In the genomic region with DNA sequence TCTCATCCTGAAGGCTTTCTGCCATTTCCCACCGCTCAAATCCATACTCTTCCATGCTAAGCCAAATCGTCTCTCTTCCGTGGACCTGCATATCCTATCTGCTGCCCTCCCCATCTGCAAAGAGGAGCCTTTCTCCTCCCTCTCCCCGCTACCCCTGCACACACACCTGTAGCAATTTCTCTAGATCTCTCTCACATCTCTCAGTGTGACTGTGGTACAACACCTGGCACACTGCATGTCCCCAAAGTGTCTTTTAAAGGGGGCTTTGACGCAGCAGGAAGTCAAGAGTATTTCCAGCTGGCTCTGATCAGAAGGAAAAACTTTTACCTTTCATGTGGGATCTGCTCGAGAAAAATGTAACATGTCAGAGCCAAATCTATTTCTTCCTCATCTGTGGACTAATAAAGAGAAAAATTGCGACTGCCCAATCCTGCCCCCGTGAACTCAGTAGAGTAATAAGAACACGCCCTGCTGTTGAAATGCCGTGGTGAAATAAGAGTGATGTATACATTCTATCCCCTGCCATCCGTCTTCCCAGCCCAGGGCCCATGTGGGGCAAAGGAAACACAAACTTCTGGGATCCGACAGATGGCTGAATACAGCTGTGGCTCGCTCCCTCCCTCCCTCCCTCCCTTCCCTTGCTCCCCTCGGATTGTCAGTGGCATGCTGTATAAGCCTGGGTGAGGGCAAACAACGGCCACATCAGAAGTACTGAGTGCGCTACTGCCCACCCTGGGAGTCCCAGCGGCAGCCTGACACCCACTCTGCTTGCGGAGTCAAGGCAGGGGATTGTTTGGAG, we compare ENCODE assay signal across 20 mouse cellular contexts. TPM values are rescaled to one million over a fixed set of nuclear protein-coding genes. Genes with fewer than 3 reads are reported as not detected.
A peak's percentile ranks its signal among the peaks of the same experiment; 100 is the strongest.
DNase-seq lines count a peak whose midpoint lies in the region; ATAC-seq and TF ChIP-seq lines count a peak whose summit lies in the region.
"Had no signal": no experiment of that assay in that cellular context is flagged by ENCODE, and none has a peak within 500 bp of the region (broad histone marks: within the 10 kb centered on the region; RNA-seq: fewer than 3 reads in every experiment).

No protein-coding gene starts in this region.

- H3K9me3 ChIP-seq in intestine, embryonic 14.5 days (ENCODE audit: control insufficient read depth, low read length) = no peaks in the 10 kb centered on the region
- H3K9me3 ChIP-seq in intestine, postnatal 0 days (ENCODE audit: control insufficient read depth) = no peaks in the 10 kb centered on the region
- no peaks in the 10 kb centered on the region for H3K9me3 ChIP-seq in neural tube, embryonic 11.5 days (ENCODE audit: control insufficient read depth, low read length)
- H3K9me3 ChIP-seq in neural tube, embryonic 15.5 days (replicated peaks) = no peaks in the 10 kb centered on the region
- H3K9me3 ChIP-seq: embryonic facial prominence, embryonic 12.5 days; midbrain, embryonic 10.5 days had no signal

- DNase-seq in intestine, embryonic 14.5 days (ENCODE audit: low spot score) = no peak
- DNase-seq in neural tube, embryonic 11.5 days (ENCODE audit: low spot score) = peak; percentile 27
- DNase-seq in thymus, adult 18-20 months = peak; percentile 52 to 77
- DNase-seq in left cerebral cortex, postnatal 10 days (ENCODE audit: extremely low spot score in 1 of 2, low spot score in 2 of 2) = no peak
- no peak for DNase-seq in layer of hippocampus, postnatal 25 days (ENCODE audit: extremely low spot score in 1 of 2, low spot score in 1 of 2)
- DNase-seq: adrenal gland, postnatal 25 days; cerebellum, adult 8-10 months; gastrocnemius, postnatal 10 days; heart, adult 2 months; heart, postnatal 10 days; kidney, adult 2 months; kidney, postnatal 14 days; layer of hippocampus, adult 9-11 months; lung, postnatal 4 days had no signal

- H3K9ac ChIP-seq in intestine, embryonic 14.5 days (ENCODE audit: low read length) = no peak overlapping the region
- H3K9ac ChIP-seq in intestine, postnatal 0 days (ENCODE audit: low read depth, low read length) = no peak overlapping the region
- no peak overlapping the region for H3K9ac ChIP-seq in neural tube, embryonic 11.5 days (ENCODE audit: low read length)
- H3K9ac ChIP-seq in neural tube, embryonic 15.5 days (replicated peaks) = no peak overlapping the region
- H3K9ac ChIP-seq: embryonic facial prominence, embryonic 12.5 days; hindbrain, embryonic 14.5 days had no signal

- no peaks in the 10 kb centered on the region for H3K36me3 ChIP-seq in intestine, embryonic 14.5 days (ENCODE audit: control insufficient read depth, insufficient read depth, low read length)
- no peaks in the 10 kb centered on the region for H3K36me3 ChIP-seq in intestine, postnatal 0 days (ENCODE audit: control insufficient read depth, insufficient read depth)
- no peaks in the 10 kb centered on the region for H3K36me3 ChIP-seq in neural tube, embryonic 11.5 days (ENCODE audit: control insufficient read depth, insufficient read depth, low read length)
- H3K36me3 ChIP-seq in neural tube, embryonic 15.5 days = no peaks in the 10 kb centered on the region
- H3K36me3 ChIP-seq: embryonic facial prominence, embryonic 12.5 days; midbrain, embryonic 10.5 days had no signal

- 0 out of 2 replicates have a peak, but pooled peaks cover 9% of the 10 kb centered on the region for H3K4me1 ChIP-seq in intestine, embryonic 14.5 days (replicated peaks; ENCODE audit: control insufficient read depth, insufficient read depth, low read length)
- no peaks in the 10 kb centered on the region for H3K4me1 ChIP-seq in intestine, postnatal 0 days (replicated peaks; ENCODE audit: control insufficient read depth, insufficient read depth, low read length)
- H3K4me1 ChIP-seq in neural tube, embryonic 11.5 days (ENCODE audit: control insufficient read depth, insufficient read depth, low read length) = no peaks in the 10 kb centered on the region
- H3K4me1 ChIP-seq in neural tube, embryonic 15.5 days = no peaks in the 10 kb centered on the region

- H3K4me2 ChIP-seq in intestine, embryonic 14.5 days (ENCODE audit: low read length) = no peak overlapping the region
- H3K4me2 ChIP-seq in intestine, postnatal 0 days (replicated peaks; ENCODE audit: low read depth) = no peak overlapping the region
- H3K4me2 ChIP-seq in neural tube, embryonic 11.5 days (ENCODE audit: low read depth) = no peak overlapping the region
- no peak overlapping the region for H3K4me2 ChIP-seq in neural tube, embryonic 15.5 days
- H3K4me2 ChIP-seq: embryonic facial prominence, embryonic 12.5 days; hindbrain, embryonic 14.5 days had no signal

- 0 out of 2 replicates have a peak, but pooled peaks have one; percentile 43 for ATAC-seq in intestine, embryonic 14.5 days (replicated peaks; ENCODE audit: low FRiP score, low TSS enrichment, low read depth)
- ATAC-seq in intestine, postnatal 0 days = no peak
- no peak for ATAC-seq in neural tube, embryonic 11.5 days (ENCODE audit: insufficient read depth, low FRiP score, low TSS enrichment)
- ATAC-seq in neural tube, embryonic 15.5 days (ENCODE audit: low FRiP score) = no peak
- ATAC-seq: Patski had no signal

- H3K27ac ChIP-seq in intestine, embryonic 14.5 days (ENCODE audit: low read depth) = no peak overlapping the region
- no peak overlapping the region for H3K27ac ChIP-seq in intestine, postnatal 0 days (ENCODE audit: low read depth, low read length)
- H3K27ac ChIP-seq in neural tube, embryonic 11.5 days (ENCODE audit: low read depth, low read length) = no peak overlapping the region
- no peak overlapping the region for H3K27ac ChIP-seq in neural tube, embryonic 15.5 days (replicated peaks)
- H3K27ac ChIP-seq: embryonic facial prominence, embryonic 12.5 days; heart, adult 2 months; hindbrain, embryonic 14.5 days; midbrain, embryonic 10.5 days had no signal

- 37% methylated on average over 18 of the region's 18 CpGs for WGBS in intestine, embryonic 14.5 days
- WGBS in intestine, postnatal 0 days = 42% methylated on average over 18 of the region's 18 CpGs
- 57% methylated on average over 18 of the region's 18 CpGs for WGBS in neural tube, embryonic 11.5 days
- 59% methylated on average over 18 of the region's 18 CpGs for WGBS in neural tube, embryonic 15.5 days

- intact Hi-C loops in left cerebral cortex, postnatal 10 days (cut with DNase I) = no loop called here

- TF ChIP-seq CTCF in intestine, postnatal 0 days (IDR thresholded peaks at IDR 0.05; ENCODE audit: low read depth) = no peak

- no peak overlapping the region for H3K4me3 ChIP-seq in intestine, embryonic 14.5 days (ENCODE audit: low read depth, low read length)
- no peak overlapping the region for H3K4me3 ChIP-seq in intestine, postnatal 0 days (ENCODE audit: low read depth, low read length)
- H3K4me3 ChIP-seq in neural tube, embryonic 11.5 days (ENCODE audit: low read depth, low read length) = no peak overlapping the region
- H3K4me3 ChIP-seq in neural tube, embryonic 15.5 days (replicated peaks) = no peak overlapping the region
- H3K4me3 ChIP-seq: embryonic facial prominence, embryonic 12.5 days; heart, adult 2 months; midbrain, embryonic 10.5 days had no signal

- H3K27me3 ChIP-seq in intestine, embryonic 14.5 days (replicated peaks; ENCODE audit: control insufficient read depth, insufficient read depth, low read length) = no peaks in the 10 kb centered on the region
- no peaks in the 10 kb centered on the region for H3K27me3 ChIP-seq in intestine, postnatal 0 days (replicated peaks; ENCODE audit: control insufficient read depth, insufficient read depth, low read length)
- H3K27me3 ChIP-seq in neural tube, embryonic 11.5 days (ENCODE audit: control insufficient read depth, insufficient read depth, low read length) = no peaks in the 10 kb centered on the region
- H3K27me3 ChIP-seq in neural tube, embryonic 15.5 days (replicated peaks) = no peaks in the 10 kb centered on the region
- H3K27me3 ChIP-seq: embryonic facial prominence, embryonic 12.5 days; Patski had no signal

RNA-seq across cellular contexts. Expression of a gene that starts 12.5 kb away (rescaled TPM):
- 5.4 and 6.3 TPM in 2 replicates for polyA plus RNA-seq in intestine, embryonic 14.5 days (2014; fragmentation: Nextera tagmentation; extraction: Ambion mirVana)
- 7.8 and 8.5 TPM in 2 replicates for polyA plus RNA-seq in intestine, postnatal 0 days (2015; fragmentation: Nextera tagmentation; extraction: Ambion mirVana)
- 2.5 and 3.3 TPM in 2 replicates for polyA plus RNA-seq in neural tube, embryonic 11.5 days (2014; fragmentation: Nextera tagmentation; extraction: Ambion mirVana)
- polyA plus RNA-seq in neural tube, embryonic 15.5 days (2015; fragmentation: Nextera tagmentation; extraction: Ambion mirVana) = 5.8 and 5.9 TPM in 2 replicates
- 10 to 100 TPM; 31.7 to 35.2 TPM for total RNA-seq in left cerebral cortex, postnatal 10 days (2021)
- 10 to 100 TPM; 24.4 TPM for total RNA-seq in layer of hippocampus, postnatal 25 days (2021)

Comparison
In these comparisons a context has a peak if more than half of its experiments do, and no peak if none do; other contexts are left out.
1. DNase-seq: peak in neural tube, embryonic 11.5 days (single experiment) and thymus, adult 18-20 months (2 of 2); none in intestine, embryonic 14.5 days (single experiment), left cerebral cortex, postnatal 10 days (0 of 2) and layer of hippocampus, postnatal 25 days (0 of 2).